Mouse (Mus musculus) intestine, embryonic 14.5 days (tissue): Measurements from ENCODE around the gene Ddhd1. TPM values are rescaled to one million over a fixed set of nuclear protein-coding genes. Genes with fewer than 3 reads are reported as not detected.
A peak's percentile ranks its signal among the peaks of the same experiment; 100 is the strongest.

ENCODE experiments used
- ATAC-seq: fragments of 200-750 bp; cut with Nextera tagmentation; replicated peaks from 2 replicates; pipeline ENCODE4 v1.8.0; 2017; ENCODE audit warnings: low read depth, moderate number of reproducible peaks, moderate TSS enrichment, moderate library complexity; ENCODE audit not compliant: low FRiP score, low TSS enrichment
- DNase-seq: peaks from one replicate; pipeline ENCODE4 v3.0.0-alpha.2; 2018; ENCODE audit warnings: low spot score
- H3K27ac ChIP-seq: fragments of 300-500 bp; sonication (generic); 2 replicates; pipeline ENCODE4 v1.5.1; 2014; ENCODE audit warnings: low read depth, mild to moderate bottlenecking, control low read depth
- H3K27me3 ChIP-seq: fragments of 300-500 bp; sonication (generic); replicated peaks from 2 replicates; pipeline ENCODE4 v1.6.1; 2014; ENCODE audit warnings: low read length, control low read depth; ENCODE audit not compliant: control insufficient read depth, insufficient read depth
- H3K36me3 ChIP-seq: fragments of 300-500 bp; sonication (generic); 2 replicates; pipeline ENCODE4 v1.6.1; 2014; ENCODE audit warnings: low read length, control low read depth; ENCODE audit not compliant: control insufficient read depth, insufficient read depth
- H3K4me1 ChIP-seq: fragments of 300-500 bp; sonication (generic); replicated peaks from 2 replicates; pipeline ENCODE4 v1.6.1; 2014; ENCODE audit warnings: low read length, control low read depth, mixed read lengths; ENCODE audit not compliant: control insufficient read depth, insufficient read depth
- H3K4me2 ChIP-seq: fragments of 300-500 bp; sonication (generic); 2 replicates; pipeline ENCODE4 v1.6.1; 2014; ENCODE audit warnings: low read length
- H3K4me3 ChIP-seq: fragments of 300-500 bp; sonication (generic); 2 replicates; pipeline ENCODE4 v1.5.1; 2014; ENCODE audit warnings: low read depth, low read length, control low read depth, mixed read lengths
- H3K9ac ChIP-seq: fragments of 300-500 bp; sonication (generic); 2 replicates; pipeline ENCODE4 v1.6.1; 2014; ENCODE audit warnings: mild to moderate bottlenecking, low read length
- H3K9me3 ChIP-seq: fragments of 300-500 bp; sonication (generic); 2 replicates; pipeline ENCODE4 v1.6.1; 2016; ENCODE audit warnings: low read length, control low read depth; ENCODE audit not compliant: control insufficient read depth
- WGBS: fragments of 180-500 bp; shearing (Covaris S2); extraction: QIAGEN DNeasy Blood & Tissue Kit; methylation state at CpG from one replicate; pipeline ENCODE4 v1.1.7; 2014; 5-methylcytosine and 5-hydroxymethylcytosine counted together
- polyA plus RNA-seq: library from polyadenylated mRNA; unstranded; fragments of >200 nt; fragmentation: Nextera tagmentation; extraction: Ambion mirVana; gene quantifications from 2 replicates; pipeline ENCODE4 v1.2.1, GENCODE M21; 2014

Gene Ddhd1
- polyA plus RNA-seq, 1 experiment from 2014 or later = 13.0 TPM

DNA sequence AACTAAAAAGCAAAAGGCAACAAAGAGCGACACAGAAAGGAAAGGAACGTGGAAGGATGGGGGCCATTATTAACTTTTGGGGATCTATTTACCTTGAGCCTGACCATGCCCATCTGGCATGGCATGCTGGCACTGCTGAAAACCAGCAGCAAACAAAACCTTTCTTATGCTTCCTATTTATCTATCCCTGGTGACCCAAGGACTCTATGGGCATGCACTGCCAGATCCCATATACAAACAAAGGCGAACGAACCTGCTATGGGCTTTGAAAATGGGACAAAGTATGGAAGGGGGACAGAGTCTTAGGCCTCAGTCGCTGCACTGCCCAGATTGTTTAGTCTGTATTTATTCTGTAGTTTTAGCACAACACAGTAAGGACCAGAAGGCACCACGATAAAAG, 43.5 kb downstream of the Ddhd1 start:
- 81% methylated on average over 6 of the region's 6 CpGs for WGBS

DNA sequence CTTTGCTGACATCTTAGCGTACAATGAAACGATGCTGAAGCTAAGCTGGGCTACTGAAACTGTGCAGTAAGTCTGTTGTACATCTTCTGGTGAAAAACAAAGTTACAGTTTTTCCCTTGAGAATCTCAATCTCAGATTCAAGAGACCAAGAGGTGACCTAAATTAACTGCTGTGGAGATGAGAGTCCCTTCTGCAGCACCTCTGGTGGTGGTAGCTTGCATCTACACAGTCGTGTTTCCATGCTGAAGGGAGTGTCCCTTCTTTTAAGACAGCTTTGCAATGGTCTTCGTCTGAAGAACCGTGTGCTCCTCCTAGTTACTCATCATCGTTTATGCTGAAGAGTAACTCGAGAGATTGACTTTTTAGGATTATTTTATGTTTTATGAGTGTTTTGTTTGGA, 46.3 kb downstream of the Ddhd1 start:
- 81% methylated on average over 7 of the region's 7 CpGs for whole genome bisulfite sequencing
- Histone ChIP-seq H3K4me1 (no peaks in the 10 kb centered on the region), H3K9me3 (no peaks in the 10 kb centered on the region), H3K27ac (no peak overlapping the region), H3K27me3 (no peaks in the 10 kb centered on the region), H3K4me2 (no peak overlapping the region), H3K9ac (no peak overlapping the region), H3K4me3 (no peak overlapping the region), H3K36me3 (peaks cover 40% of the 10 kb centered on the region)
- ATAC-seq (no peak), DNase-seq (peak; percentile 25)

More for the DNA sequence above, 43.5 kb downstream of the Ddhd1 start:
- Histone ChIP-seq H3K4me2 (no peak overlapping the region), H3K4me1 (peaks cover 12% of the 10 kb centered on the region), H3K36me3 (peaks cover 28% of the 10 kb centered on the region), H3K4me3 (no peak overlapping the region), H3K9me3 (no peaks in the 10 kb centered on the region), H3K9ac (no peak overlapping the region), H3K27me3 (no peaks in the 10 kb centered on the region), H3K27ac (no peak overlapping the region)
- no peak for DNase-seq
- no peak for ATAC-seq

DNA sequence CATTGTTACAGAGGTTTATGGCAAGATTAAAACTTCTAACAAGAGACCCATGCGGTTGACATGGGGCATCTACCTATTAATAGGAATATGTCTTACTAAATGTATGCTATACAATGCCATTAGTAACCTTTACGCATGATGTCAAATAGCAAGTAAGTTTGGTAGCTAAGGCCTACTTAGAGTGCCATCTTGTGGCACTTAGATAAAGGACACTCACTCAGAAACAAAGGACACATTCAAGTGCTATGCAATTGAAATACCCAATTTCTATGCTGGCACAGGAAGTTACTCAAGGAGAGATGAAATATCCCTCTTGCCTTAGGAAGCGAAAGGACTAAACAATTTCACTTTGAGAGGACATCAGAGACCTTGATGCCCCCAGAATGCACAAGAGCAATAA, 55.9 kb downstream of the Ddhd1 start:
- no peak overlapping the region for H3K27ac ChIP-seq
- 64% methylated on average over 3 of the region's 3 CpGs for WGBS
- H3K36me3 ChIP-seq = peaks cover 21% of the 10 kb centered on the region
- H3K9me3 ChIP-seq = no peaks in the 10 kb centered on the region
- DNase-seq = no peak
- H3K27me3 ChIP-seq = no peaks in the 10 kb centered on the region
- no peak overlapping the region for H3K4me2 ChIP-seq
- no peak overlapping the region for H3K4me3 ChIP-seq
- ATAC-seq = no peak
- H3K4me1 ChIP-seq = no peaks in the 10 kb centered on the region
- H3K9ac ChIP-seq = no peak overlapping the region

DNA sequence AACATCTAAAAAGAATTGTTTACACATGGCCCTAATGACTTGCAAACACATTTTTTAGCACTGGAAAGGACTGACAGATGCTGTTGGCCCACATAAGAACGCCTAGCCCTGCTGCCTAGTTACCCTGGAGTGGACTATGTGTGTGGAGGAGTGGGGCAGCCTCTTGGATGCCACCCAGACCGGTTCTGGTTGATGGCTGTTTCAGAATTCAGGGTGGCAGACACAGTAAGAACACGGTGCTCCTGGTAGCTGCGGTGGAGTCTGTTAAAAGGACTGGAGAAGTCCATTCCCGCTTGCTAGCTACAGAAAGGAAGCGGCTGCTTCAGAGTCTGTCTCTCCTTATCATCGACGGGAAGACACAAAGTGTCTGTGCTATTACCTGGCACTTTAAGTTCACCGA, 57.4 kb downstream of the Ddhd1 start:
- Histone ChIP-seq H3K9ac (no peak overlapping the region), H3K36me3 (peaks cover 20% of the 10 kb centered on the region), H3K9me3 (no peaks in the 10 kb centered on the region), H3K4me2 (no peak overlapping the region), H3K4me3 (no peak overlapping the region), H3K27me3 (no peaks in the 10 kb centered on the region), H3K4me1 (no peaks in the 10 kb centered on the region), H3K27ac (no peak overlapping the region)
- WGBS = 81% methylated on average over 9 of the region's 9 CpGs
- ATAC-seq (no peak), DNase-seq (no peak)

DNA sequence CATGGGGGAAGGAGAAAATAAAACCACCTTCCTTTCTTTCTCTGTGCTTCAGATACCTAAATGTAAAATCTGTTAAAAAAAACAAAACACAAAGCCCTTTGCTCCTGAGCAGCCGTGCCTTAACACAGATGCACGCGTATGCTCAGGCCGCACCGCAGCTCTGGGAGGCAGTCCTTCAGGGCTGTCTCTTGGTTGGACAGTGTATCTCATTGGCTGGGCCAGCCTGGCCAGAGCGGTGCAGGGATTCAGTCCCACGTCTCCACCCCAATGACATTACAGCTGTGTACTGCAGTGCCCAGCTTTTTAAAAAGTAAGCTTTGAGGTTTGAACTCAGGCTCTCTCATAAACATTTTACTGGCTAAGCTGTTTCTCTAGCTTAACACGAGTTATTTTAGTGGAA, 60.1 kb downstream of the Ddhd1 start:
- Histone ChIP-seq H3K9me3 (no peaks in the 10 kb centered on the region), H3K9ac (no peak overlapping the region), H3K4me3 (no peak overlapping the region), H3K36me3 (peaks cover 32% of the 10 kb centered on the region), H3K27me3 (no peaks in the 10 kb centered on the region), H3K4me2 (no peak overlapping the region), H3K27ac (no peak overlapping the region), H3K4me1 (no peaks in the 10 kb centered on the region)
- DNase-seq (no peak), ATAC-seq (no peak)
- WGBS = 73% methylated on average over 8 of the region's 8 CpGs

DNA sequence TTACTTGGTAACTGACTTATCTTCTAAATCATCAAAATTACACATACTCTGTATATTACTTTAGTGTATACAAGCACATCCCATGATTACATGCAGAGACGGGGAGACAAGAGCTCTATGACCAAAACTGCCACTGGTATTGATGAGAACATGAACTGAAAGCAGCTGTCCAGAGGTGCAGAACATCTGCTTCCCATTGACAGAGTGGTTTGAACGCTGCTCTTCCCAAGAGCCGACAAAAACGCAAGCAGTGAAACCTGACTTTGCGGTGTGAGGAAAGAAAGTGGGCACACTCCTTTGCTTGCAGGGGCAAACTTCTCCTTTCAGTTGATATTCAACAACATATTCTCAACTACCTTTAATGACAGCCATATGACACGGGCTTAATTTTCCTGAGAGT, 64.7 kb downstream of the Ddhd1 start:
- H3K36me3 ChIP-seq = peaks cover 20% of the 10 kb centered on the region
- no peak overlapping the region for H3K4me3 ChIP-seq
- 82% methylated on average over 6 of the region's 6 CpGs for WGBS
- no peak overlapping the region for H3K9ac ChIP-seq
- no peaks in the 10 kb centered on the region for H3K4me1 ChIP-seq
- DNase-seq (no peak), ATAC-seq (no peak)
- H3K9me3 ChIP-seq = no peaks in the 10 kb centered on the region
- H3K27me3 ChIP-seq = no peaks in the 10 kb centered on the region
- H3K27ac ChIP-seq = no peak overlapping the region
- H3K4me2 ChIP-seq = no peak overlapping the region

DNA sequence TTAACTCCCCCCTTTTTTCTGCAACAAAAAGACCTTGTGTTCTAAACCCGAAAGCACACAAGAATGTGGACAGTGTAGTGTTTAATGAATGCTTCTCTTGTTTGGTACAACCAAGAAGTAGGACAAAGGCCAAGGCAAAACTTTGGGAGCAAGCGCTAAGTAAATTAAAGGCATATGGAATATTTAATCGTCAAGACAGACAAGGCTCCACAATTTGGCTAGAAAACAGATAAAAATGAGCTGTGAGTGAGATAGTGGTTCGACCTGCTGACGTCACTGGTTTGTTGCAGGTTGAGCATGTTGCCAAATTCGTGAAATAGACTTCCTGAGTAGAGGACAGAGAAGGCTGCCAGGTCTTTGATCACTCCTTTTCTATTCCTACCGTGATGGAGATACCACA, 69.5 kb downstream of the Ddhd1 start:
- H3K9me3 ChIP-seq = no peaks in the 10 kb centered on the region
- H3K4me1 ChIP-seq = no peaks in the 10 kb centered on the region
- no peak overlapping the region for H3K4me3 ChIP-seq
- 71% methylated on average over 7 of the region's 7 CpGs for WGBS
- H3K4me2 ChIP-seq = no peak overlapping the region
- H3K27me3 ChIP-seq = no peaks in the 10 kb centered on the region
- ATAC-seq (no peak), DNase-seq (no peak)
- H3K27ac ChIP-seq = no peak overlapping the region
- no peaks in the 10 kb centered on the region for H3K36me3 ChIP-seq
- no peak overlapping the region for H3K9ac ChIP-seq

DNA sequence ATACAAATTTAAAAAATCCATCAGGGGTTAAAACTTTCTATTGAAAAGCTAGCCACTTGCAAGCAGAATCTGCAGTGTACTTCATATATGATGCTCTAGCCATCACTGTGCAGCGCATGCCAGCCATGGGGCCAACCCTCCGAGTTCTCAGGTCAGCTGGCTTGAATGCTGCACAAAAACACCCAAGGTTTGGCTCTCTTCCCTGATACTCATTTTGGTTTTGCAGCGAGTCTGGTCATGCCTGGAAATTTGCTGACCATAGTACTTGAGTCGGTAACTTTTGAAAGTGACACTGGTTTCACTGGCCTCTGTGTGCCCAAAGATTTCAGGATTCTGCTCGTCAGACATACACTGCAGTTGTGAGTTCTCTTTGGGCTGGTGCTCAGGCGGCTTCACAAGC, 70.4 kb downstream of the Ddhd1 start:
- ATAC-seq (no peak), DNase-seq (no peak)
- Histone ChIP-seq H3K4me2 (no peak overlapping the region), H3K4me3 (no peak overlapping the region), H3K36me3 (no peaks in the 10 kb centered on the region), H3K4me1 (no peaks in the 10 kb centered on the region), H3K27ac (no peak overlapping the region), H3K9ac (no peak overlapping the region), H3K27me3 (no peaks in the 10 kb centered on the region), H3K9me3 (no peaks in the 10 kb centered on the region)
- WGBS = 92% methylated on average over 6 of the region's 6 CpGs

DNA sequence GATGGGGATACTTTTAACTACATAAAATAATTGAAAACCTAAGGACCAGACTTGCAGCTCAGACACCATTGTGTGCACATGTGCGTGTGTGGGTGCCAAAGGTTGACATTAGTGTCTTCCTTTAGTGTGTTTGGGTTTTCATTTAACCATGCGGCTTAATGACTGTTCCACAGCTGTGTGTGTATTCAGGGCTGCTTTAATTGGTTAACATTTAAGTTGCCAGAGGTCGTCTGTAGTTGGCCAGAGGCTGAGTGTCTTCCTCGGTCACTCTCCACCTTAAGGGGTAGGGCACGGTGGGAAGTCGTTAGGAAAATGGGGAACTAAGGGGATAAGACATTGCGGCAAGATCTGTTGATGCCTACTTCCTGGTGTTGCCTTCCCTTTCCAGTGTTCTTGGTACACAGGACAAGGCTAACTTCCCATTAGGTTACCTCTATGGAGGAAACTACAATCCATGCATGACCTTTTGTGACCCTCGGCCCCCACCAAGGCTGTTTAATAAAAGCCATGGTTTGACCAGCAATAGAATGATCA, 74.4 kb downstream of the Ddhd1 start:
- Histone ChIP-seq H3K4me1 (no peaks in the 10 kb centered on the region), H3K4me3 (no peak overlapping the region)
- no peak for ATAC-seq

More for the DNA sequence above, 74.4 kb downstream of the Ddhd1 start:
- no peak for DNase-seq
- Histone ChIP-seq H3K4me2 (no peak overlapping the region), H3K36me3 (no peaks in the 10 kb centered on the region), H3K27me3 (no peaks in the 10 kb centered on the region), H3K9ac (no peak overlapping the region), H3K27ac (no peak overlapping the region), H3K9me3 (no peaks in the 10 kb centered on the region)
- WGBS = 67% methylated on average over 8 of the region's 8 CpGs
